Mouse (Mus musculus) cortical plate, adult 2 months (tissue): ENCODE data around the gene AB124611.

Source experiments
- CTCF ChIP-seq: fragments of 200-500 bp; IDR thresholded peaks from 2 replicates; pipeline ENCODE4 v1.5.1; 2011; ENCODE audit warnings: mild to moderate bottlenecking, control low read depth, low read length; ENCODE audit not compliant: insufficient read depth; ENCODE audit errors: extremely low read depth
- POLR2A ChIP-seq: fragments of 200-500 bp; IDR thresholded peaks from 2 replicates; pipeline ENCODE4 v1.6.1; 2011; ENCODE audit warnings: mild to moderate bottlenecking, low read length, control low read depth; ENCODE audit not compliant: insufficient read depth; ENCODE audit errors: extremely low read depth

DNA sequence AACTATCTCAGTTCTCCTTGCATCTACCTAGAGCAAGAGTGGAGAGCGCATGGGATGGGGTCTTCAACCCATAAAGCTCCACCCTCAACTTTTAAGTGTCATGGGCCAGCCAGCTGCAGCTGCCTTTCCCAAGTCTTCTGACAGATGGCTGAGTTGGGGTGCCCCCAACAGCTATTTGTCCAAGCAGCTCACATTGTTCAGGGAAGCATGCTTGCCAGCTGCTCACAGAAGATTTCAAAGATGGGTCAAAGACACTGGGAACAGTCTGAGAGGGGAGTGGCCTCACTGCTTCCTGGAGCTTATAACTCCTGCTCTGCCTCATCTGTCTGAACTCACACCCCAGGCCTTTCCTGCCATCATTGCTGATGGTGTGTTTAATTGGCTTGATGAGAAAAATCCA, 50.3 kb downstream of the AB124611 start:
- no peak for TF ChIP-seq CTCF
- TF ChIP-seq POLR2A, result no peak
